Mouse (Mus musculus) forebrain, embryonic 11.5 days (tissue): ENCODE results near the gene Vmn1r200. TPM values are rescaled to one million over a fixed set of nuclear protein-coding genes. Genes with fewer than 3 reads are reported as not detected.

Source experiments
- polyA plus RNA-seq: library from polyadenylated mRNA; unstranded; fragments of >200 nt; fragmentation: Nextera tagmentation; extraction: Ambion mirVana; gene quantifications from 2 replicates; pipeline ENCODE4 v1.2.1, GENCODE M21; 2014

Vmn1r200 gene
- polyA plus RNA-seq, 1 experiment from 2014 or later: not detected

Other genes starting within 250 kb of the Vmn1r200 start
- not detected in 2 replicates for gene Vmn1r191, start 206.4 kb upstream of the Vmn1r200 start, polyA plus RNA-seq
- not detected in 2 replicates for gene Vmn1r192, start 199.2 kb upstream of the Vmn1r200 start, polyA plus RNA-seq
- not detected in 2 replicates for gene Vmn1r193, start 167.2 kb upstream of the Vmn1r200 start, polyA plus RNA-seq
- not detected in 2 replicates for gene Vmn1r194, start 146.2 kb upstream of the Vmn1r200 start, polyA plus RNA-seq
- gene Vmn1r195, start 119.9 kb upstream of the Vmn1r200 start, polyA plus RNA-seq: not detected in 2 replicates
- gene Vmn1r196, start 100.5 kb upstream of the Vmn1r200 start, polyA plus RNA-seq: not detected in 2 replicates
- gene Vmn1r197, start 65.8 kb upstream of the Vmn1r200 start, polyA plus RNA-seq: not detected in 2 replicates
- not detected in 2 replicates for gene Vmn1r198, start 40.0 kb upstream of the Vmn1r200 start, polyA plus RNA-seq
- gene Vmn1r199, start 10.6 kb upstream of the Vmn1r200 start, polyA plus RNA-seq: not detected in 2 replicates
- gene Vmn1r201, start 81.5 kb downstream of the Vmn1r200 start, polyA plus RNA-seq: not detected in 2 replicates
- not detected in 2 replicates for gene Vmn1r202, start 115.0 kb downstream of the Vmn1r200 start, polyA plus RNA-seq
- not detected in 2 replicates for gene Vmn1r203, start 127.7 kb downstream of the Vmn1r200 start, polyA plus RNA-seq
- gene Vmn1r204, start 162.8 kb downstream of the Vmn1r200 start, polyA plus RNA-seq: not detected in 2 replicates
- not detected in 2 replicates for gene Vmn1r205, start 202.6 kb downstream of the Vmn1r200 start, polyA plus RNA-seq
- gene Vmn1r206, start 233.9 kb downstream of the Vmn1r200 start, polyA plus RNA-seq: not detected in 2 replicates